Mouse (Mus musculus): ENCODE data around the gene 4430402I18Rik. TPM values are rescaled to one million over a fixed set of nuclear protein-coding genes. Genes with fewer than 3 reads are reported as not detected.
"Not testable (repeated sequence)": the region's sequence is repeated elsewhere in the genome, so short reads cannot be mapped to it uniquely, and the experiment has no call there.

4430402I18Rik gene
- polyA plus RNA-seq (2015; fragmentation: Nextera tagmentation; extraction: Ambion mirVana) = 0.67 and 0.84 TPM in 2 replicates

DNA sequence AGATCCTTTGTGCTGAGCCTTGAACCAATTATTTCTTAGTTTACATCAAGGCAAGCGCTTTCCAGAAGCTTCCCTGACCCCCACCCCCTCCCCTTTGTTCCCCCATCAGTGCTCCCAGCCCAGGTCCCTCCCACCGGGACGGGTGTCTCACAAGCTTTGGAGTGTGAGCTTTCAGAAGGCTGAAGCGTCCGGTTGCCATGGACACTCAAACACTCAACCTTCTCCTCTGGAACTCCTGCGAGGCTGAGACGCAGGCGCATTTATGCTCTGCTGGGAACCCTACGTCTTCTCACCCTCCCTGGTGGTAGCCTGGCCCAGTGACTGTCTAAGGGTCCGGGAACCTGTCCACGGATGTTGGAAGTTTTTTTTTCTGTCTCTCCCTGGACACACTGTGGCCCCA, at the start of gene 4430402I18Rik:
Gene 4430402I18Rik (minus strand): TSS at position 149 of the 400 bp plus-strand sequence.
- no peaks in the 10 kb centered on the region for H3K9me3 ChIP-seq
- no peak within 1 kb of the TSS for H3K27ac ChIP-seq
- H3K4me3 ChIP-seq (replicated peaks) = peak within 1 kb of the TSS; percentile 9; the same call in 1 of the 2 replicates
- H3K4me1 ChIP-seq (replicated peaks) = peaks cover 30% of the 10 kb centered on the region
- 0 out of 2 replicates have a peak, but pooled peaks cover 4% of the 10 kb centered on the region for H3K27me3 ChIP-seq
- no peaks in the 10 kb centered on the region for H3K36me3 ChIP-seq
- no peak within 1 kb of the TSS for H3K9ac ChIP-seq (replicated peaks)
- peak within 1 kb of the TSS; percentile 31 for H3K4me2 ChIP-seq (replicated peaks)
- ATAC-seq = peak; percentile 47
- 3% methylated on average over 11 of the region's 11 CpGs for WGBS

DNA sequence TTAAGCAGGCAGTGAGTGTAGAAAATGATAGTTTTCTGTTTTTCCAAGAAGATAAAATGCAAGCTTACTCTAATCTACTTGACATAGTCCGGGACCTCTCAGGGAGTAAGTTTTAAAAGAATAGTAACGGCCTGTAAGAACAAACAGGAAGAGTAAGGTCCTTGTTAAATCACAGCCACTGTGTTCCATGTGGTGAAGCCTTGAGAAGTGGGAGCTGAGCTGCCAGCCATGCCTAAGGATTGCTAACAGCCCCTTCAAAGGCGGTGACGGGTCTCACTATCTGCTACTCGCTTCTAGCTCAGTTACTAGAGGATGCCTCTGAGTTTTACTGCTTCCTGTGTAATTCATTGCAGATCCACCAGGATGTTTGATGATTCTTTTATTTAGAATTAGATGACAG, 49.2 kb upstream of the 4430402I18Rik start:
- WGBS = 91% methylated on average over 5 of the region's 5 CpGs
- Histone ChIP-seq H3K9me3 (no peaks in the 10 kb centered on the region), H3K27ac (no peak overlapping the region), H3K27me3 (no peaks in the 10 kb centered on the region), H3K4me2 (replicated peaks) (no peak overlapping the region), H3K36me3 (peaks cover 74% of the 10 kb centered on the region), H3K4me1 (replicated peaks) (no peaks in the 10 kb centered on the region), H3K4me3 (replicated peaks) (no peak overlapping the region), H3K9ac (replicated peaks) (no peak overlapping the region)
- ATAC-seq = no peak

DNA sequence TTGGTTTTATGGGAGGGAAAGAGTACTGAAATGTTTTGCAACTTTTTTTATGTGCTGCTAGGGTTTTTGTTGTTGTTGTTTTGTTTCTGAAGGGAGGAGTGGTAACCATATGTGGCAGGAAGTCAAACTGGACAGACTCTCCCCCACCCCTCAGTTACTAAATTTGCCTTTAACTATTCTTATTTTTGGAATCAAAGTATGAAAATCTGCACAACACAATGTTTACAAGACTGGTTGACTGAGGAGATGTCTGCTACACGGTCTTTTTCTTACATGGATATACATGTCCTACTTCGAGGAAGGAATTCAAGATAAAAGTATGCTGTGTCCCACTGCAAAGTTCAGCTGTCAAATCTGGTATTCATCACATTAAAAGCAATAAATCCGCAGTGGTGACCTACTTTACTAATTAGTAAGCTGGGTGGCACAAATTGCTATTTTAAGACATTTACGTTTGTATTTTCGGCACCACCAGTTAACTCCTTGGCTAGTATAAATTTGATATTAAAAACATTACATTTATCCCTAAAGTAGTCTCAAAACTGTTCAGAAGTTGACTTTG, 48.7 kb upstream of the 4430402I18Rik start:
- Histone ChIP-seq H3K36me3 (peaks cover 74% of the 10 kb centered on the region), H3K9ac (replicated peaks) (no peak overlapping the region), H3K4me3 (replicated peaks) (no peak overlapping the region), H3K9me3 (no peaks in the 10 kb centered on the region), H3K4me1 (replicated peaks) (no peaks in the 10 kb centered on the region), H3K4me2 (replicated peaks) (no peak overlapping the region), H3K27ac (no peak overlapping the region), H3K27me3 (no peaks in the 10 kb centered on the region)
- ATAC-seq = no peak
- 92% methylated on average over 5 of the region's 5 CpGs for WGBS

DNA sequence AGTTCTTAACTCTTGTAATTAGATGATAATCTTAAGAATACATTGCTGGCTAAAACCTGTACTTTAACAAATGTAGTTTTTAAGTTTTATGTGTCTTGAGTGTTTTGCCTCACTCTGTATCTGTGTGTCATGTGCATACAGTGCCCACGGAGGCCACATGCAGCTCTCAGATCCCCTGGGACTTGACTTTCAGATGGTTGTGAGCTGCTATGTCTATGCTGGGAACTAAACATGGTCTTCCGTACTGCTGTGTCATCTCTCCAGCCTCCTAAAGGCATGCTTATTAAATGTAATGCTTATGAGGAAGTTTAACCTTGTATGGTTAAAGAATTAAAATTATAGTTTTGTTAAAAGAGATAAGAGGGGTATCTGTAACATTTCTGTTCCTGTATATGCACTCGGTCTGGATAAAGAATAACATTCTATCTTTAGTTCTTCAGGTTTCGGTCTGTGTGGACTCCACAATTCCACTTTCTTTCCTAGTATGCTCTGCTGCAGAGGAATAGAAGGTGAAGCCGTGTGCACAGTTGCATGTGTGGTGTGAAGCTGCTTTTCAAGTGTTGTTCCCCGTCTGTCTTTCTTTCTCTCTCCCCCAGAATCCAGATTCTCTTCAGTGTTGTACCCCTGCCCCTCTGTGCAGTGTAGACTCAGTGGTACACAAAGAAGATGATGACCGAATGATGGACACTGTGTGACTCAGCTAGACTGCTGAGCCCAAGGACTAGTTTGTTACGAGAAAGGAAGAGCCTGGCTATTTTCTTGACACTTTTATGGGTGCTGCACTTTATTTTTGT, 48.0 kb upstream of the 4430402I18Rik start:
- Histone ChIP-seq H3K9me3 (no peaks in the 10 kb centered on the region), H3K36me3 (peaks cover 74% of the 10 kb centered on the region), H3K9ac (replicated peaks) (no peak overlapping the region), H3K4me3 (replicated peaks) (no peak overlapping the region), H3K27ac (no peak overlapping the region), H3K4me2 (replicated peaks) (no peak overlapping the region), H3K4me1 (replicated peaks) (no peaks in the 10 kb centered on the region), H3K27me3 (no peaks in the 10 kb centered on the region)
- WGBS = 89% methylated on average over 8 of the region's 8 CpGs
- no peak for ATAC-seq

DNA sequence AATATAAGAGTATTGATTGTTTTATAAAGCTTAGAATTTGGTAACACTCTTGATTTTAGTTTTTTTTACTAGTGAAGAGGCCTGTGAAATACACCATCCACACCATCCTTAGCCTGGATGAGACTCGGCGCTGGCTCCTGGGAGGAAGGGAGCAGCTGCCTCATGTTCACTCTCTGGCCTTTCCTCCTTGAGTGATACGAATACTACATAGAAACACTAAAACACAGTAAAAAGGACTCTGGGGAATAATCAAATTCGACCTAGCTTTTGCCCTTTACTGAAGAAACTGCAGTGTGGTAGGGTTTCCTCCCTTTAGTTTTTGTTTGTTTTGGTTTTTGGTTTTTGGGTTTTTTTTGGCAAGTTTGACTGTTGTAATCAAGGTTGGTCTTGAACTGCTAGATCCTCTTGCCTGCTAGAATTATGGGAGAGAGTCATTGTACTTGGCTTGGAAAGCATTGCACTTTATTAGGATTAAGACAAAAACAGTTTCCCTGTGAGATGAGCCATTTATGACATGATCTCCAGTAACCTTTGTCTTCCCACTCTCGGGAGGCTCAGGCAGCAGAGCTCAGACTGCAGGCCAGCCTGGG, 47.0 kb upstream of the 4430402I18Rik start:
- Histone ChIP-seq H3K27me3 (no peaks in the 10 kb centered on the region), H3K4me2 (replicated peaks) (no peak overlapping the region), H3K9ac (replicated peaks) (no peak overlapping the region), H3K4me3 (replicated peaks) (no peak overlapping the region), H3K9me3 (no peaks in the 10 kb centered on the region), H3K4me1 (replicated peaks) (no peaks in the 10 kb centered on the region), H3K27ac (no peak overlapping the region), H3K36me3 (peaks cover 68% of the 10 kb centered on the region)
- no peak for ATAC-seq
- WGBS = 90% methylated on average over 5 of the region's 5 CpGs

DNA sequence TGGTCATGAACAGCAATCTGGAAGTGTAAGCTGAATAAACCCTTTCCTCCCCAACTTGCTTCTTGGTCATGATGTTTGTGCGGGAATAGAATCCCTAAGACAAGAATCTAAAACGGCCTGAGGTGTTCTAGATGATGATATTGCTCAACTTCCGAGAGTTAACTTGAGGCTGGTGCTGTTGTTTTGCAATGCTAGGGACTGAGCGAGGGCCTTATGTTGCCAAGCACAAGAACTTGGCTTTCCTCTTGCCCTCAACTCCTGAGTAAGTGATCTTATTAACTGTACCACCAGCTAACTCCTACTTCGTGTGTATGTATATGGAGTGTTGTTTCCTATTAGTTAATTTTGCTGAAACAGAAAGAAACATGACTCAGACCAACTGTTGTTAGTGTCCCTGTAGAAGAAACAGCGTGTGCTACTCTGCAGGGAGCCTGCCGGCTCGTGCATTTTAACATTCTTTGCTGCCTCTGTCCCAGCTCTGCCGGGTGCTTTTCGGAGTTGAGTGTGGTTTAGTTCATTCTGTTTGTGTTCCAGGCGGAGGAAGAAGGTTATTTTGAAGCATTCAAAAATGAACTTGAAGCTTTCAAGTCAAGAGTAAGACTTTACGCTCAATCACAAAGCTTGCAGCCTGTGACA, 43.9 kb upstream of the 4430402I18Rik start:
- Histone ChIP-seq H3K4me1 (replicated peaks) (no peaks in the 10 kb centered on the region), H3K9me3 (no peaks in the 10 kb centered on the region), H3K4me3 (replicated peaks) (no peak overlapping the region), H3K27ac (no peak overlapping the region), H3K27me3 (no peaks in the 10 kb centered on the region), H3K4me2 (replicated peaks) (no peak overlapping the region), H3K9ac (replicated peaks) (no peak overlapping the region), H3K36me3 (peaks cover 67% of the 10 kb centered on the region)
- WGBS = 92% methylated on average over 12 of the region's 12 CpGs
- no peak for ATAC-seq

DNA sequence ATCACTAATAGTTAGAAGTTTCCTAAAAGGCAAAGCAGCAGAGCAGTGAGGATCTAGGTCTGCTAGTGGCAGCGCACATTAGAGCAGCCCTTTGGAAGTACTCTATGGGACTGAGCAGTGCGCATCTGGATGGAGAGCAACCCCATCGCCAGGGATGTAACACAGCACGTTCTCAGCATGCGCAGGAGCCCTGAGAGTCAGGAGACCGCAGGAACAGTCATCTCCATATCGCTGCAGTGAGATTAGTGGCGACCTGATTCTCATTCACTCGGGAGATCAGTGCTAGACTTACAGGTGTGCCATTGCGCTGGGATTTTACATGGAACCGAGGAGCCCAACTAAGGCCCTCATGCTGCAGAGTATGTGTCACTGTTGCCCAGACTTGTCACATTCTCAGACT, 41.4 kb upstream of the 4430402I18Rik start:
- H3K9ac ChIP-seq (replicated peaks) = no peak overlapping the region
- no peak overlapping the region for H3K4me2 ChIP-seq (replicated peaks)
- no peak overlapping the region for H3K4me3 ChIP-seq (replicated peaks)
- H3K27me3 ChIP-seq = no peaks in the 10 kb centered on the region
- WGBS = 94% methylated on average over 11 of the region's 11 CpGs
- H3K36me3 ChIP-seq = peaks cover 58% of the 10 kb centered on the region
- ATAC-seq = no peak
- no peaks in the 10 kb centered on the region for H3K4me1 ChIP-seq (replicated peaks)
- H3K9me3 ChIP-seq = no peaks in the 10 kb centered on the region
- no peak overlapping the region for H3K27ac ChIP-seq

DNA sequence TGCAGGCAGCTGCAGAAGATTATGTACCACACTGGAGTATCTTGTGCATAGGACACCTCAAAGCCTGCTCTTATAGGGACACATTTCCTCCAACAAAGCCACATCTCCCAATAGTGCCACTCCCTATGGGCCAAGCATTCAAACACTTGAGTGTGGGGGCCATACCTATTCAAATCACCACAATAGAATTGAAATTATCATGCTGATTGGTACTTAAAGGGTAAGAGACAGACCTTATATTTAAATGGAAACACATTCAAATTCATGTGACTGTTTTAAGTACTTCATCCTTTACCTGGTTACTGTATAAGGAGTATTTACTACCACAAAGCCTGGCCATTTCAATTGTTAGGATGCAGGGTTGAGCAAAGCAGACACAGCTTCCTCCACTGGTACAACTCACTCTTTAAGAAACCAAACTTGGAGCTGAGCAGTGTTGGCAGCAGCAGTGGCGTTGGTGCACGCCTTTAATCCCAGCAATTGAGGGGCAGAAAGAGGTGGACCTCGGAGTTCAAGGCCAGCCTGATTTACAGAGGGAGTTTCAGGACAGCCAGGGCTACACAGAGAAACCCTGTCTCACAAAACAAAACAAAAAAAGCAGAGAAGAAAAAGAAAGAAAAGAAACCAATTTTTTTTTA, 40.6 kb upstream of the 4430402I18Rik start:
- H3K4me3 ChIP-seq (replicated peaks) = no peak overlapping the region
- no peaks in the 10 kb centered on the region for H3K27me3 ChIP-seq
- no peak overlapping the region for H3K27ac ChIP-seq
- peaks cover 53% of the 10 kb centered on the region for H3K36me3 ChIP-seq
- no peaks in the 10 kb centered on the region for H3K9me3 ChIP-seq
- no peak overlapping the region for H3K4me2 ChIP-seq (replicated peaks)
- ATAC-seq = no peak
- 80% methylated on average over 3 of the region's 3 CpGs for WGBS
- H3K9ac ChIP-seq (replicated peaks) = no peak overlapping the region
- no peaks in the 10 kb centered on the region for H3K4me1 ChIP-seq (replicated peaks)

DNA sequence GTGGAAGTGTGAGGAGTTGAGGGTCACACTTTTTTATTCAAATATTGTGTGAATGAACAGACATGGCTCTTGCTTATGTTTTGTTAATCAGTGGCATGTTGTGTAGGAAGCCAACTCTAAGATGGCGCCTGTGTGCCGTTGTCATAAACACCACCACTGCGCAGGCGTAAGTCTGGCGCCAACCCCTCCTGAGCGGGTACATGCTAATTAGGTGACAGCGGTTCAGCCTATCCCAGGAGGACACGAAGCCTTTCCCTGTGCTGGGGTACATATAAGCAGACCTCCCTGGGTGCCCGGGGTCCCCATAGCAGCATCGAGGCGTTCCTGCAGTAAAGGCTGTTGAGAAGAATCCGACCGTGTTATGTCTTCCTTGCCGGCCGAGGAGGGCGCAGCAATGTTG, 32.7 kb upstream of the 4430402I18Rik start:
- peaks cover 60% of the 10 kb centered on the region for H3K36me3 ChIP-seq
- not testable (repeated sequence) for H3K9me3 ChIP-seq; H3K27me3 ChIP-seq; H3K4me2 ChIP-seq (replicated peaks); H3K27ac ChIP-seq; H3K4me1 ChIP-seq (replicated peaks); H3K4me3 ChIP-seq (replicated peaks); ATAC-seq; H3K9ac ChIP-seq (replicated peaks)
- WGBS = 97% methylated on average over 16 of the region's 16 CpGs

DNA sequence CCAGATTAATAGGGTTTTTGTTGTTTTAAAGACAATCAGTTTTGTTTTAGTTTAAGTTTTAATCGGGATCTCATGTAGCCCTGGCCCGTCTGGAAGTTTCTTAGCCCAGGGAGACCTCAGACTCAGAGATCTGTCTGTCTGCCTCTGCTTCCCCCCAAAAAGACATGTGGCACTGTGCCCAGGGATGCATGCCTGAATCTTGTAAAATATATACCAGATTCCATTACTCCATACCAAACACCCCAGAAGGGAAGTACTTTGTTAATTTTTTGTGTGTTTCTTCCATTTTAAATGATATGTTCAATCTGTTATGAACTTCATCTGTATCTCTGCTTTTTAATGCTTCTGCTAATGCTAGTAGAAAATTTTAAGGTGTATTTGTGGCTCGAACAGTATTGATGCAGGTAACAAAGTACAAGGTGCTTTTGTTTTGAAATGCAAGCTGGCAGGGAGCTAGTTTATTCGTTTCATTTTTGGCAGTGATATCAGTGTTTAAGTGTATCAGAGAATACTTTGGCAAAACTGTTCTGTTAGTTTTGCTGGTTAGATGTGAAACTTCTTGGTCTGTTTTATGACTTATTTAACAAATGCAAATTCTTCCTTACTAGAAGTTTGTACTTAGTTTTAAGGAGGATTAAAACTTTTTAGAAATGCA, 30.5 kb upstream of the 4430402I18Rik start:
- 94% methylated on average over 4 of the region's 4 CpGs for WGBS
- H3K27me3 ChIP-seq = no peaks in the 10 kb centered on the region
- H3K4me1 ChIP-seq (replicated peaks) = peaks cover 12% of the 10 kb centered on the region
- no peak overlapping the region for H3K27ac ChIP-seq
- no peak overlapping the region for H3K4me2 ChIP-seq (replicated peaks)
- no peak overlapping the region for H3K4me3 ChIP-seq (replicated peaks)
- H3K9ac ChIP-seq (replicated peaks) = no peak overlapping the region
- peaks cover 64% of the 10 kb centered on the region for H3K36me3 ChIP-seq
- H3K9me3 ChIP-seq = no peaks in the 10 kb centered on the region
- no peak for ATAC-seq

DNA sequence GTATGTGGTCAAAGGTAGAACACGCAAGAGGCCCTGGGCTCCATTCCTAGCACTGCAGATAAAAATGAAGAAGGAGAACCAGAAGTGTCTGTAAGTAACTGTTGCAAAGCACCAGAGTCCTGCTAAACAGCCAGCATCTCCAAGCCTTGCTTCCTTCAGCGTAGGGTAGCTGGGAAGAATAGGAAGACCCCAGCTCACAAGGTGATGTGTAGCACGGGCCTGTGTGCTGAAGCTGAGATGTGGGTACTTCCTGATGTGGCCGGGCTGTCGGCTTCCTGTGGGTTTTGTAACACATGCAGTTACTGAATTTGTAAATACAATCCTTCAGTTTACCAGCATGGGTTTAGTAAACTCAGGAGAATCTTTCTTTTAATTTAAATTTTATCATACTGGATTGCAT, 27.8 kb upstream of the 4430402I18Rik start:
- Histone ChIP-seq H3K36me3 (peaks cover 42% of the 10 kb centered on the region), H3K9me3 (no peaks in the 10 kb centered on the region), H3K4me3 (replicated peaks) (no peak overlapping the region), H3K27ac (no peak overlapping the region), H3K9ac (replicated peaks) (no peak overlapping the region), H3K27me3 (no peaks in the 10 kb centered on the region), H3K4me1 (replicated peaks) (peaks cover 21% of the 10 kb centered on the region), H3K4me2 (replicated peaks) (no peak overlapping the region)
- 92% methylated on average over 5 of the region's 5 CpGs for WGBS
- ATAC-seq = no peak
